Mouse (Mus musculus) ES-E14 (cell line): ENCODE measurements around the gene Dennd1a.

Experiments used
- CHD2 ChIP-seq: IDR thresholded peaks from 2 replicates; pipeline ENCODE4 v1.6.1; 2014; ENCODE audit warnings: mild to moderate bottlenecking, low read depth, low read length, inconsistent platforms
- MAFK ChIP-seq: IDR thresholded peaks from 2 replicates; pipeline ENCODE4 v1.6.1; 2014; ENCODE audit warnings: mild to moderate bottlenecking, low read depth, low read length, inconsistent platforms; ENCODE audit not compliant: insufficient read depth

GRCm38 (mm10) chr2:37764514-37764913 is 522.7 kb downstream of the Dennd1a start:
- no peak for TF ChIP-seq MAFK
- no peak for TF ChIP-seq CHD2
